Mouse (Mus musculus) heart, adult 2 months (tissue): ENCODE data around the gene Epyc. TPM values are rescaled to one million over a fixed set of nuclear protein-coding genes. Genes with fewer than 3 reads are reported as not detected.

Experiments
- DNase-seq, 2 experiments: peaks; one replicate each; pipeline ENCODE4 v3.0.0; 2021
- H3K27ac ChIP-seq: fragments of 200-600 bp; 2 replicates; pipeline ENCODE4 v1.8.1; 2022
- H3K27me3 ChIP-seq: fragments of 200-500 bp; 2 replicates; pipeline ENCODE4 v1.6.1; 2012; ENCODE audit warnings: mild to moderate bottlenecking, low read length, inconsistent platforms, mixed read lengths; ENCODE audit not compliant: control insufficient read depth, insufficient read depth
- H3K36me3 ChIP-seq: fragments of 200-500 bp; 2 replicates; pipeline ENCODE4 v1.6.1; 2012; ENCODE audit warnings: low read length, inconsistent platforms; ENCODE audit not compliant: control insufficient read depth, insufficient read depth
- H3K4me1 ChIP-seq: fragments of 200-500 bp; 2 replicates; pipeline ENCODE4 v1.6.1; 2011; ENCODE audit warnings: low read length; ENCODE audit not compliant: control insufficient read depth, insufficient read depth
- H3K4me3 ChIP-seq: fragments of 200-600 bp; 2 replicates; pipeline ENCODE4 v1.8.1; 2022
- H3K79me2 ChIP-seq: fragments of 200-500 bp; replicated peaks from 2 replicates; pipeline ENCODE4 v1.6.1; 2012; ENCODE audit warnings: mild to moderate bottlenecking, inconsistent platforms, low read length, moderate library complexity, mixed read lengths; ENCODE audit not compliant: control insufficient read depth, insufficient read depth
- H3K9ac ChIP-seq: fragments of 200-500 bp; 2 replicates; pipeline ENCODE4 v1.6.1; 2012; ENCODE audit warnings: low read depth, mild to moderate bottlenecking, control low read depth, inconsistent platforms, low read length, mixed read lengths
- CTCF ChIP-seq: fragments of 200-600 bp; IDR thresholded peaks from 2 replicates; pipeline ENCODE4 v1.8.1; 2022; ENCODE audit warnings: antibody characterized with exemption, mild to moderate bottlenecking, moderate library complexity
- EP300 ChIP-seq: fragments of 200-500 bp; IDR thresholded peaks from 2 replicates; pipeline ENCODE4 v1.6.1; 2011; ENCODE audit warnings: low read depth, low read length, control low read depth; ENCODE audit not compliant: insufficient read depth
- POLR2A ChIP-seq: fragments of 200-500 bp; IDR thresholded peaks from 2 replicates; pipeline ENCODE4 v1.6.1; 2011; ENCODE audit warnings: mild to moderate bottlenecking, low read depth, low read length, control low read depth; ENCODE audit not compliant: insufficient read depth
- WGBS: fragments of 180-500 bp; shearing (Covaris S2); methylation state at CpG from one replicate; pipeline ENCODE4 v1.1.7; 2018; 5-methylcytosine and 5-hydroxymethylcytosine counted together
- intact Hi-C: fragments of 180-260 bp; cut with DNase I; formaldehyde crosslinking; loops from one replicate; pipeline ENCODE4 v1.15.1; 2025
- polyA plus RNA-seq: library from polyadenylated mRNA; depleted of rRNA; stranded (reverse); fragments of >200 nt; gene quantifications from 2 replicates; pipeline ENCODE4 v1.2.3, GENCODE M21; 2012
- total RNA-seq, 2 experiments: library from RNA; stranded (reverse); gene quantifications; 2 replicates each; pipeline ENCODE4 v1.2.3; 2021

Gene Epyc
- total and polyA plus RNA-seq, 3 experiments = 0.42 to 0.70 (median 0.61) TPM

- no peak overlapping the region for H3K27ac ChIP-seq
- intact Hi-C loops = loop anchor here (5.0 kb wide), 1 partner anchor 1368 kb away; no protein-coding TSS in a partner anchor
- no peaks in the 10 kb centered on the region for H3K27me3 ChIP-seq
- H3K4me3 ChIP-seq = no peak overlapping the region
- no peak overlapping the region for H3K9ac ChIP-seq
- TF ChIP-seq POLR2A (no peak), CTCF (no peak), EP300 (no peak)
- no peaks in the 10 kb centered on the region for H3K79me2 ChIP-seq
- 76% methylated on average over 4 of the region's 4 CpGs for WGBS
- DNase-seq = no peak
- no peaks in the 10 kb centered on the region for H3K4me1 ChIP-seq
- no peaks in the 10 kb centered on the region for H3K36me3 ChIP-seq
These were observed 70.7 kb downstream of the Epyc start for GRCm38 (mm10) chr10:97714584-97714983.

DNA sequence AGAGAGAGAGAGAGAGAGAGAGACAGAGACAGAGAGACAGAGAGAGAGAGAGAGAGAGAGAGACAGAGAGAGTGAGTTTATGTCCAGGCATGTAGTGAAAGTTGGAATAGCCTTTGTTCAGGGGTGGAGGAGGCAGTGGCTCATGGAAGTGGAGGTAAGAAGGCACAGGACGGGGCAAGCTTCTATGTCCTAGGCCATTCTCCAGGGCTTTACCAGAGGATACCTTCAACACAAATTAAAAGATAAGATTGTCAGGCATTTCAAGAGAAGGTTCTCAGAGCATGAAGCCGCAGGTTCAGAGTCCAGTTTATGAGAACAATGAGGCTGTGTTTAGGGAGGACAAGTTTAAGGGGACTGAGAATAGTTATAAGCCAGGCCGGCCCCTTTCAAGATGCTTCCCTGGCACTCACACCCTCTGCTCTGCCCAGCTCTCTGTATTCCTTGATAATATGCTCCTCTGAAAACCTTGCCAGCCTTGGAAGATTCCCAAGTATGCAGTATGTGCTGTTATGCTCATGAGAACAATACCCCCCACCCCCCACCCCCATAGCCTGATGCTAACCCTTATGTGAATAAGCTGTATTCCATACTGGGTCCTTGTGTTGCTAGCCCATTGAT, 71.5 kb downstream of the Epyc start:
- DNase-seq = no peak

DNA sequence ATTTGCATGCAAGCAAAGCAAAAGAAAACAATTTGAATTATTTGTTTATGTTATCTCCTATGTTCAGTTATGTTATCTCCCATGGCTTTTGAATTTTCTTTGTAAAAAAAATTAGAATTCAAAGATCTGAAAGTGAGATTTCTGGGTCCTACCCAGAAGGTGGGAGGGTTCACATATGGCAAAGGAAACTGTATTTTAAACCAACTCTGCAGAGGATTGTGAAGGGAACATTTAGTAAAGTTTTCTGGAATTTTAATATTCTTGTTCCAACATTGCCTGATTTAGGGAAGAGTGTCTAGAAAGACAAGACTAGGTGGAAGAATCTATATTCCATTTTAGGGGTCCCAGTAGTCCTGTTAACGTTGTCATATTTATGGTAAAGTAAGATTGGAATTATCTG, 73.4 kb downstream of the Epyc start:
- Histone ChIP-seq H3K27me3 (no peaks in the 10 kb centered on the region), H3K9ac (no peak overlapping the region), H3K4me3 (no peak overlapping the region), H3K79me2 (no peaks in the 10 kb centered on the region), H3K36me3 (no peaks in the 10 kb centered on the region), H3K27ac (no peak overlapping the region), H3K4me1 (no peaks in the 10 kb centered on the region)
- no peak for TF ChIP-seq CTCF
- intact Hi-C loops = no loop called here
- WGBS = 72% methylated on average over 1 of the region's 1 CpGs
- DNase-seq = no peak

More for the DNA sequence above, 71.5 kb downstream of the Epyc start:
- Histone ChIP-seq H3K27me3 (no peaks in the 10 kb centered on the region), H3K4me1 (no peaks in the 10 kb centered on the region), H3K9ac (no peak overlapping the region), H3K27ac (no peak overlapping the region), H3K4me3 (no peak overlapping the region), H3K36me3 (no peaks in the 10 kb centered on the region), H3K79me2 (no peaks in the 10 kb centered on the region)
- TF ChIP-seq CTCF = no peak
- TF ChIP-seq POLR2A = no peak
- no peak for TF ChIP-seq EP300
- 66% methylated on average over 3 of the region's 3 CpGs for WGBS
- intact Hi-C loops = no loop called here

DNA sequence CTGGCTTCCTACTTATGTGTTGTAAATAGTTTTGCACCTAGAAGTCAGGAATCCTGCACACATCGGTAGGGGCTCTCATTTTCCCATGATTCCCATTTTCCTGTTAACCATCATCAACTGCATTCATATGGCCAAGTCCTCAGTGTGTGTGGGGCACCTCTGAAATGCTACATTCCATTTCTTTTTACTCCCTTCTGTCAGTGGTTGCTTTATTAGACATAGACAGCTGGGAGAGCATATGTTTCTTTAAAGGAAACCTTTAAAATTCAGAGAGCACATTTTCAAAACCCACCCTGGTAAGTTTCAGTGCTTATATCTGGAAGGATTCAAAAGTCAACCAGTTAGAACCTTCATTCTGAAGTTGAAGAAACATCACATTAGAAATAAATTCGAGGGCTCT, 74.2 kb downstream of the Epyc start:
- WGBS = 64% methylated on average over 2 of the region's 2 CpGs
- no peaks in the 10 kb centered on the region for H3K79me2 ChIP-seq
- no peaks in the 10 kb centered on the region for H3K36me3 ChIP-seq
- intact Hi-C loops = no loop called here
- no peaks in the 10 kb centered on the region for H3K27me3 ChIP-seq
- no peaks in the 10 kb centered on the region for H3K4me1 ChIP-seq
- H3K27ac ChIP-seq = no peak overlapping the region
- no peak overlapping the region for H3K4me3 ChIP-seq
- H3K9ac ChIP-seq = no peak overlapping the region
- TF ChIP-seq EP300 (no peak), CTCF (no peak), POLR2A (no peak)
- no peak for DNase-seq

DNA sequence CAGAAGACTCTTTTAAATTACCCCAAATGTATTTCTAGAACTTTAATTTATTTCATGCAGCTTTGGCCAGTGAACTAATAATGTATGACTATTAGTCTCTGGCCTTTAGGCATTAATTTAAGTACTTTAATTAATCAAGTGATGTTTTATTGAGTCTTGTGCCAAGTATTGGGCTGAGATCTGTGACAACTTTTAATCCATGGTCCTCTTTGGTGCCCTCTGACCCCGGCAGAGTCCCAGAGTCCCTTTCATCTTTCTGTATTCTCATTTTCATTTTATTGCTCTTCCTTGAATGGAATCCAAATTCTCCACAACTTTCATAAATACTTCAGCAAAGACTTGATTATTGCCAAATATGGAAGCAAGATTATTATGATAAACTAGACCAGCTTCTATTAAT, 76.8 kb downstream of the Epyc start:
- Histone ChIP-seq H3K27me3 (no peaks in the 10 kb centered on the region), H3K9ac (no peak overlapping the region), H3K4me1 (no peaks in the 10 kb centered on the region), H3K79me2 (no peaks in the 10 kb centered on the region), H3K4me3 (no peak overlapping the region), H3K27ac (no peak overlapping the region), H3K36me3 (no peaks in the 10 kb centered on the region)
- no peak for TF ChIP-seq EP300
- no peak for TF ChIP-seq POLR2A
- no peak for TF ChIP-seq CTCF
- WGBS = 93% methylated on average over 1 of the region's 1 CpGs
- DNase-seq = no peak
- intact Hi-C loops = no loop called here

GRCm38 (mm10) chr10:97722709-97723108, 78.8 kb downstream of the Epyc start:
- Histone ChIP-seq H3K79me2 (no peaks in the 10 kb centered on the region), H3K27ac (no peak overlapping the region), H3K4me1 (no peaks in the 10 kb centered on the region), H3K4me3 (no peak overlapping the region), H3K27me3 (no peaks in the 10 kb centered on the region), H3K36me3 (no peaks in the 10 kb centered on the region), H3K9ac (no peak overlapping the region)
- DNase-seq = no peak
- TF ChIP-seq POLR2A = no peak
- TF ChIP-seq CTCF = no peak
- no peak for TF ChIP-seq EP300
- intact Hi-C loops = no loop called here
- WGBS = 95% methylated on average over 9 of the region's 9 CpGs
